Mouse (Mus musculus) right cerebral cortex, postnatal 25 days (tissue): ENCODE measurements around the gene Gm13288.
A peak's percentile ranks its signal among the peaks of the same experiment; 100 is the strongest.
"Not testable (repeated sequence)": the region's sequence is repeated elsewhere in the genome, so short reads cannot be mapped to it uniquely, and the experiment has no call there.

Experiments
- DNase-seq: peaks from one replicate; pipeline ENCODE4 v3.0.0; 2022

Gene Gm13288

DNA sequence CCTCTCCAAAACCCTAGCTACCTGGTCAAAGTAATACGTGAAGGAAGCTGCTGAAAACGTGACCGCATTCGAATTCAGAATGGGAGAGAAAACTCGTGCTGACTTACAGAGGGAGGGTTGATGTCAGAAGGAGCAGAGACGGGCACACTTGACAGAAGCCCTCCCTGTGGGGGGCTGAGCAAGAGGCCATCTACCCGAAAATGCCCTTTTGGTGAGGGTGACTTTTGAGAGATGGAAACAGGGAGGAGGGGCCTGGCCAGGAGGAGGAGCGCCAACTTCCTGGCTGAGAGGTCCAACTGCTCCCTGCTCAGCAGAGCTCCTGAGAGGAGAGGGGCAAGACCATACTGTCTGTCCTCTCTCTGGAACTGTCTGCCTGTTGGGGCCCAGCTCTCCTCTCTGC is at the start of gene Gm13288:
Gm13288 (plus strand) TSS at position 301 of the 400 bp plus-strand sequence.
- not testable (repeated sequence) for DNase-seq

DNA sequence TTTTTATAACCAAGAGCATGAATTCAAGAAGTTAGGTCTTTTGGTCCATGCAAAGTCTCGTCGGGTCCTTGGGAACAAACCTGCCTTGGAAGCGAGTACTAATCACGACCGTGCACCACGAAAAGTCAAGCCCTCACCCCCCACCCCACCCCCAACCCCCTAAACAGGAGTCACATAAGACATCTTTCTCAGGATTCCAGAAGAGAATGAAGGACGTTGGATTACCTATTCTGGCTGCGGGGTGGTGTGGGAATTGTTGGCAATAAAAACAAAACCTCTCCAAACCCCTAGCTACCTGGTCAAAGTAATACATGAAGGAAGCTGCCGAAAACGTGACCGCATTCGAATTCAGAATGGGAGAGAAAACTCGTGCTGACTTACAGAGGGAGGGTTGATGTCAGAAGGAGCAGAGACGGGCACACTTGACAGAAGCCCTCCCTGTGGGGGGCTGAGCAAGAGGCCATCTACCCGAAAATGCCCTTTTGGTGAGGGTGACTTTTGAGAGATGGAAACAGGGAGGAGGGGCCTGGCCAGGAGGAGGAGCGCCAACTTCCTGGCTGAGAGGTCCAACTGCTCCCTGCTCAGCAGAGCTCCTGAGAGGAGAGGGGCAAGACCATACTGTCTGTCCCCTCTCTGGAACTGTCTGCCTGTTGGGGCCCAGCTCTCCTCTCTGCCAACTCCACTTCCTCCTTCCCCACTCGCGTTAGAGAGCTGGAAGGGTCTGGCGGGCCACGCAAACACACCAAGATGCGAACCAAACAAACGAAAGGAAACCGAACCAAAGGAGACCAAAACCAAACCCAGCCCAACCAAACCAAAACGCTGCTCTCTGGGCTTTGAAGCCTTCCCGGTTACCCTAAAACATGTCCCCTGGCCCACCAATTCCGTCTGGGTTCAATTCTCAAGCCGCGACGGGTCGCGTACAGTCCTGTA is 48.5 kb upstream of the Gm13288 start:
- DNase-seq, result not testable (repeated sequence)

DNA sequence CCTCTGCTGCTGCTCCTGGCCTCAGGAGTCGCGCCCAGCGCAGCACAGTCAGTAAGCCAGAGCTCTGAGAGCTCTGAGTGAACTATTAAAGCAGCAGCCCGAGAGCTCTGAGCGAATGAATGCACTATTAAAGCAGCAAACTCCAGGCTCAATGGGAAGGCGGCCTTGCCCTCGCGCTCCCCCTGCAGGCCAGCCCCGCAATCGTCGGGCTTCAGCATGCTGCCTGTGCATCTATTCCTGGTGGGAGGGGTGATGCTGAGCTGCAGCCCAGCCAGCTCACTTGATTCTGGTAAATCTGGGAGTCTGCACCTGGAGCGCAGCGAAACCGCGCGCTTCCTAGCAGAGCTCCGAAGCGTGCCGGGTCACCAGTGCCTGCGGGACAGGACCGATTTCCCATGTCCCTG is 47.7 kb upstream of the Gm13288 start:
- peak; percentile 90 for DNase-seq

DNA sequence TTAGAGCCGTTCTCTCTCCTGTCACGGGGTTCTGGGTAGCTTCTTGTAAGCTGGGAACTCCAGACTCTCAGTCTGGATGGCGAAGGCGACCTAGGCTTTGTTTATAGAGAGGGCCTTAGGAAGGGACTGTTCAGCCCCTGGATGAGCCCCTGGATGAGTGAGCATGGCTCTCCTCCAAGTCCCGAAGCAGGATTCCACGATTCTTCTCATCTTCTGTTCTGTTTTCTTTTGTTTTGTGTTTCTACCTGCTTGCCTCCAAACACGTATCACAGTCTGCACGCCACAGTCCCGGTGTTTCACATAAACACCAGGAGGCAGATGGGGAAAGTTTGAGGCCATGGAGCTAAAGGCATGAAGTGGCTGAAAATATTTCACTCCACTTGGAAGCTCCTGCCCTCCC is 46.6 kb upstream of the Gm13288 start:
- not testable (repeated sequence) for DNase-seq

DNA sequence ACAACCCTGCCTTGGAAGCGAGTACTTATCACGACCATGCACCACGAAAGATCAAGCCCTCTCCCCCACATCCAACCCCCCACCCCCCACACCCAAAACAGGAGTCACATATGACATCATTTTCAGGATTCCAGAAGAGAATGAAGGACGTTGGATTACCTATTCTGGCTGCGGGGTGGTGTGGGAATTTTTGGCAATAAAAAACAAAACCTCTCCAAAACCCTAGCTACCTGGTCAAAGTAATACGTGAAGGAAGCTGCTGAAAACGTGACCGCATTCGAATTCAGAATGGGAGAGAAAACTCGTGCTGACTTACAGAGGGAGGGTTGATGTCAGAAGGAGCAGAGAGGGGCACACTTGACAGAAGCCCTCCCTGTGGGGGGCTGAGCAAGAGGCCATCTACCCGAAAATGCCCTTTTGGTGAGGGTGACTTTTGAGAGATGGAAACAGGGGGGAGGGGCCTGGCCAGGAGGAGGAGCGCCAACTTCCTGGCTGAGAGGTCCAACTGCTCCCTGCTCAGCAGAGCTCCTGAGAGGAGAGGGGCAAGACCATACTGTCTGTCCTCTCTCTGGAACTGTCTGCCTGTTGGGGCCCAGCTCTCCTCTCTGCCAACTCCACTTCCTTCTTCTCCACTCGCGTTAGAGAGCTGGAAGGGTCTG is 45.6 kb upstream of the Gm13288 start, which contains the start of gene Gm13283:
Gm13283 (plus strand) TSS at position 510 of the 659 bp plus-strand sequence.
- DNase-seq, result not testable (repeated sequence)

DNA sequence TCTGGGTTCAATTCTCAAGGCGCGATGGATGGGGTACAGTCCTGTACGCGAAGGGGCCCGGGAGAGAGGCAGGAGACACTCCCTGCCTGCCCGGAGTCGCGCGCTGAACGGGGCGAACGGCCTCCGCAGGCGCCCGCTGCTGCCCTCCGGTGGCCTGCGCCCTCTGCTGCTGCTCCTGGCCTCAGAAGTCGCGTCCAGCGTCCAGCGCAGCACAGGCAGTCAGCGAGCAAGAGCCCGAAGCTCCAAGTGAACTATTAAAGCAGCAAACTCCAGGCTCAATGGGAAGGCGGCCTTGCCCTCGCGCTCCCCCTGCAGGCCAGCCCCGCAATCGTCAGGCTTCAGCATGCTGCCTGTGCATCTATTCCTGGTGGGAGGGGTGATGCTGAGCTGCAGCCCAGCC is 44.9 kb upstream of the Gm13288 start:
- peak; percentile 37 for DNase-seq

DNA sequence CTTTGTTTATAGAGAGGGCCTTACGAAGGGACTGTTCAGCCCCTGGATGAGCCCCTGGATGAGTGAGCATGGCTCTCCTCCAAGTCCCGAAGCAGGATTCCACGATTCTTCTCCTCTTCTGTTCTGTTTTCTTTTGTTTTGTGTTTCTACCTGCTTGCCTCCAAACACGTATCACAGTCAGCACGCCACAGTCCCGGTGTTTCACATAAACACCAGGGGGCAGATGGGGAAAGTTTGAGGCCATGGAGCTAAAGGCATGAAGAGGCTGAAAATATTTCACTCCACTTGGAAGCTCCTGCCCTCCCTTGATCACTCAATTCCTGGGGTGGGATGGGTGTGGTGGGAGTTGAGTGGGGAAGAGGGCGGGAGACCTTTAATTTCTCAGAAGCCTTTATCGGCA is 43.6 kb upstream of the Gm13288 start:
- DNase-seq, result peak; percentile 63

DNA sequence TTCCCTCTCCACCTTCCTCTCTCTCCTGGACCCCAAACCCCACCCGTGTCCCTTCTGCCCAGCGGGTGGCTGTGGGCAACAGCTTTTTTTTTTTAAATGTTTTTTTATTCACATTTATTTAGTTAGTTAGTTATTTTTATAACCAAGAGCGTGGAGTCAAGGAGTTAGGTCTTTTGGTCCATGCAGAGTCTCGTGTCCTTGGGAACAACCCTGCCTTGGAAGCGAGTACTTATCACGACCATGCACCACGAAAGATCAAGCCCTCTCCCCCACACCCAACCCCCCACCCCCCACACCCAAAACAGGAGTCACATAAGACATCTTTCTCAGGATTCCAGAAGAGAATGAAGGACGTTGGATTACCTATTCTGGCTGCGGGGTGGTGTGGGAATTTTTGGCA is 43.0 kb upstream of the Gm13288 start:
- not testable (repeated sequence) for DNase-seq

DNA sequence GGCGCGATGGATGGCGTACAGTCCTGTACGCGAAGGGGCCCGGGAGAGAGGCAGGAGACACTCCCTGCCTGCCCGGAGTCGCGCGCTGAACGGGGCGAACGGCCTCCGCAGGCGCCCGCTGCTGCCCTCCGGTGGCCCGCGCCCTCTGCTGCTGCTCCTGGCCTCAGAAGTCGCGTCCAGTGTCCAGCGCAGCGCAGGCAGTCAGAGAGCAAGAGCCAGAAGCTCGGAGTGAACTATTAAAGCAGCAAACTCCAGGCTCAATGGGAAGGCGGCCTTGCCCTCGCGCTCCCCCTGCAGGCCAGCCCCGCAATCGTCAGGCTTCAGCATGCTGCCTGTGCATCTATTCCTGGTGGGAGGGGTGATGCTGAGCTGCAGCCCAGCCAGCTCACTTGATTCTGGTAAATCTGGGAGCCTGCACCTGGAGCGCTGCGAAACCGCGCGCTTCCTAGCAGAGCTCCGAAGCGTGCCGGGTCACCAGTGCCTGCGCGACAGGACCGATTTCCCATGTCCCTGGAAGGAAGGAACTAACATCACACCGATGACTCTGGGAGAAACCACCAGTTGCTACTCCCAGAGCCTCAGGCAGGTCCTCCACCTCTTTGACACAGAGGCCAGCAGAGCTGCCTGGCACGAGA is 41.8 kb upstream of the Gm13288 start:
- not testable (repeated sequence) for DNase-seq

DNA sequence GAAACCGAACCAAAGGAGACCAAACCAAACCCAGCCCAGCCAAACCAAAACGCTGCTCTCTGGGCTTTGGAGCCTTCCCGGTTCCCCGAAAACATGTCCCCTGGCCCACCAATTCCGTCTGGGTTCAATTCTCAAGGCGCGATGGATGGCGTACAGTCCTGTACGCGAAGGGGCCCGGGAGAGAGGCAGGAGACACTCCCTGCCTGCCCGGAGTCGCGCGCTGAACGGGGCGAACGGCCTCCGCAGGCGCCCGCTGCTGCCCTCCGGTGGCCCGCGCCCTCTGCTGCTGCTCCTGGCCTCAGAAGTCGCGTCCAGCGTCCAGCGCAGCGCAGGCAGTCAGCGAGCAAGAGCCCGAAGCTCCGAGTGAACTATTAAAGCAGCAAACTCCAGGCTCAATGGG is 31.8 kb upstream of the Gm13288 start, which contains the start of gene Gm13290:
Gm13290 (plus strand) TSS at position 301 of the 400 bp plus-strand sequence.
- DNase-seq, result not testable (repeated sequence)

DNA sequence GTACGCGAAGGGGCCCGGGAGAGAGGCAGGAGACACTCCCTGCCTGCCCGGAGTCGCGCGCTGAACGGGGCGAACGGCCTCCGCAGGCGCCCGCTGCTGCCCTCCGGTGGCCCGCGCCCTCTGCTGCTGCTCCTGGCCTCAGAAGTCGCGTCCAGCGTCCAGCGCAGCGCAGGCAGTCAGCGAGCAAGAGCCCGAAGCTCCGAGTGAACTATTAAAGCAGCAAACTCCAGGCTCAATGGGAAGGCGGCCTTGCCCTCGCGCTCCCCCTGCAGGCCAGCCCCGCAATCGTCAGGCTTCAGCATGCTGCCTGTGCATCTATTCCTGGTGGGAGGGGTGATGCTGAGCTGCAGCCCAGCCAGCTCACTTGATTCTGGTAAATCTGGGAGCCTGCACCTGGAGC is 28.7 kb upstream of the Gm13288 start, which contains the start of gene Gm13289:
Gm13289 (plus strand) TSS at position 301 of the 400 bp plus-strand sequence.
- DNase-seq, result not testable (repeated sequence)

DNA sequence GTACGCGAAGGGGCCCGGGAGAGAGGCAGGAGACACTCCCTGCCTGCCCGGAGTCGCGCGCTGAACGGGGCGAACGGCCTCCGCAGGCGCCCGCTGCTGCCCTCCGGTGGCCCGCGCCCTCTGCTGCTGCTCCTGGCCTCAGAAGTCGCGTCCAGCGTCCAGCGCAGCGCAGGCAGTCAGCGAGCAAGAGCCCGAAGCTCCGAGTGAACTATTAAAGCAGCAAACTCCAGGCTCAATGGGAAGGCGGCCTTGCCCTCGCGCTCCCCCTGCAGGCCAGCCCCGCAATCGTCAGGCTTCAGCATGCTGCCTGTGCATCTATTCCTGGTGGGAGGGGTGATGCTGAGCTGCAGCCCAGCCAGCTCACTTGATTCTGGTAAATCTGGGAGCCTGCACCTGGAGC is 25.8 kb upstream of the Gm13288 start, which contains the start of gene Gm13272:
Gm13272 (plus strand) TSS at position 301 of the 400 bp plus-strand sequence.
- not testable (repeated sequence) for DNase-seq

DNA sequence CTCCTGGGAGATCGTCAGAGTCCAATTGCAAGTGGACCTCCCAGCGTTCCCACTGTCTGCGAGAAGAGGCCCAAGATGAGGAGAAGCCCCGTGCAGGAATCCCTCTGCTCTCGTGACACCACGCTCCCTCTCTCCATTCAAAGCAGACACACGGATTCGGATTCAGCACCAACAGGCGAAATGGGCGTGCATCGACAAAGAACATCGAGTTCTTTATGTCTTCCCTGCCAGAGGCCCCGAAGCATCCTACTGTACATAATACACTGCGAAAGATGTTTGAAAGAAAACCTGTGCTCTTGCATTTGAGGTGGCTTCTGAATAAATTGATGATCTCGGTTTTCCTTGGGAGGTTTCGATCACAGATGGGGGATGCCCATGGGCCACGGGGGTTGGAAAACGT is 25.0 kb upstream of the Gm13288 start:
- not testable (repeated sequence) for DNase-seq

DNA sequence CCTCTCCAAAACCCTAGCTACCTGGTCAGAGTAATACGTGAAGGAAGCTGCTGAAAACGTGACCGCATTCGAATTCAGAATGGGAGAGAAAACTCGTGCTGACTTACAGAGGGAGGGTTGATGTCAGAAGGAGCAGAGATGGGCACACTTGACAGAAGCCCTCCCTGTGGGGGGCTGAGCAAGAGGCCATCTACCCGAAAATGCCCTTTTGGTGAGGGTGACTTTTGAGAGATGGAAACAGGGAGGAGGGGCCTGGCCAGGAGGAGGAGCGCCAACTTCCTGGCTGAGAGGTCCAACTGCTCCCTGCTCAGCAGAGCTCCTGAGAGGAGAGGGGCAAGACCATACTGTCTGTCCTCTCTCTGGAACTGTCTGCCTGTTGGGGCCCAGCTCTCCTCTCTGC is 23.5 kb upstream of the Gm13288 start, which contains the start of gene Ifnz:
Ifnz (plus strand) TSS at position 301 of the 400 bp plus-strand sequence.
- not testable (repeated sequence) for DNase-seq

DNA sequence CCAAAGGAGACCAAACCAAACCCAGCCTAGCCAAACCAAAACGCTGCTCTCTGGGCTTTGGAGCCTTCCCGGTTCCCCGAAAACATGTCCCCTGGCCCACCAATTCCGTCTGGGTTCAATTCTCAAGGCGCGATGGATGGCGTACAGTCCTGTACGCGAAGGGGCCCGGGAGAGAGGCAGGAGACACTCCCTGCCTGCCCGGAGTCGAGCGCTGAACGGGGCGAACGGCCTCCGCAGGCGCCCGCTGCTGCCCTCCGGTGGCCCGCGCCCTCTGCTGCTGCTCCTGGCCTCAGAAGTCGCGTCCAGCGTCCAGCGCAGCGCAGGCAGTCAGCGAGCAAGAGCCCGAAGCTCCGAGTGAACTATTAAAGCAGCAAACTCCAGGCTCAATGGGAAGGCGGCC is 23.0 kb upstream of the Gm13288 start:
- not testable (repeated sequence) for DNase-seq

DNA sequence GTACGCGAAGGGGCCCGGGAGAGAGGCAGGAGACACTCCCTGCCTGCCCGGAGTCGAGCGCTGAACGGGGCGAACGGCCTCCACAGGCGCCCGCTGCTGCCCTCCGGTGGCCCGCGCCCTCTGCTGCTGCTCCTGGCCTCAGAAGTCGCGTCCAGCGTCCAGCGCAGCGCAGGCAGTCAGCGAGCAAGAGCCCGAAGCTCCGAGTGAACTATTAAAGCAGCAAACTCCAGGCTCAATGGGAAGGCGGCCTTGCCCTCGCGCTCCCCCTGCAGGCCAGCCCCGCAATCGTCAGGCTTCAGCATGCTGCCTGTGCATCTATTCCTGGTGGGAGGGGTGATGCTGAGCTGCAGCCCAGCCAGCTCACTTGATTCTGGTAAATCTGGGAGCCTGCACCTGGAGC is 19.9 kb upstream of the Gm13288 start, which contains the start of gene Gm13276:
Gm13276 (plus strand) TSS at position 301 of the 400 bp plus-strand sequence.
- DNase-seq, result not testable (repeated sequence)

DNA sequence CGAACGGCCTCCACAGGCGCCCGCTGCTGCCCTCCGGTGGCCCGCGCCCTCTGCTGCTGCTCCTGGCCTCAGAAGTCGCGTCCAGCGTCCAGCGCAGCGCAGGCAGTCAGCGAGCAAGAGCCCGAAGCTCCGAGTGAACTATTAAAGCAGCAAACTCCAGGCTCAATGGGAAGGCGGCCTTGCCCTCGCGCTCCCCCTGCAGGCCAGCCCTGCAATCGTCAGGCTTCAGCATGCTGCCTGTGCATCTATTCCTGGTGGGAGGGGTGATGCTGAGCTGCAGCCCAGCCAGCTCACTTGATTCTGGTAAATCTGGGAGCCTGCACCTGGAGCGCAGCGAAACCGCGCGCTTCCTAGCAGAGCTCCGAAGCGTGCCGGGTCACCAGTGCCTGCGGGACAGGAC is 16.9 kb upstream of the Gm13288 start, which contains the start of gene Gm13277:
Gm13277 (plus strand) TSS at position 231 of the 400 bp plus-strand sequence.
- DNase-seq, result peak; percentile 56

DNA sequence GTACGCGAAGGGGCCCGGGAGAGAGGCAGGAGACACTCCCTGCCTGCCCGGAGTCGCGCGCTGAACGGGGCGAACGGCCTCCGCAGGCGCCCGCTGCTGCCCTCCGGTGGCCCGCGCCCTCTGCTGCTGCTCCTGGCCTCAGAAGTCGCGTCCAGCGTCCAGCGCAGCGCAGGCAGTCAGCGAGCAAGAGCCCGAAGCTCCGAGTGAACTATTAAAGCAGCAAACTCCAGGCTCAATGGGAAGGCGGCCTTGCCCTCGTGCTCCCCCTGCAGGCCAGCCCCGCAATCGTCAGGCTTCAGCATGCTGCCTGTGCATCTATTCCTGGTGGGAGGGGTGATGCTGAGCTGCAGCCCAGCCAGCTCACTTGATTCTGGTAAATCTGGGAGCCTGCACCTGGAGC is 14.1 kb upstream of the Gm13288 start, which contains the start of gene Gm13278:
Gm13278 (plus strand) TSS at position 301 of the 400 bp plus-strand sequence.
- DNase-seq, result not testable (repeated sequence)

DNA sequence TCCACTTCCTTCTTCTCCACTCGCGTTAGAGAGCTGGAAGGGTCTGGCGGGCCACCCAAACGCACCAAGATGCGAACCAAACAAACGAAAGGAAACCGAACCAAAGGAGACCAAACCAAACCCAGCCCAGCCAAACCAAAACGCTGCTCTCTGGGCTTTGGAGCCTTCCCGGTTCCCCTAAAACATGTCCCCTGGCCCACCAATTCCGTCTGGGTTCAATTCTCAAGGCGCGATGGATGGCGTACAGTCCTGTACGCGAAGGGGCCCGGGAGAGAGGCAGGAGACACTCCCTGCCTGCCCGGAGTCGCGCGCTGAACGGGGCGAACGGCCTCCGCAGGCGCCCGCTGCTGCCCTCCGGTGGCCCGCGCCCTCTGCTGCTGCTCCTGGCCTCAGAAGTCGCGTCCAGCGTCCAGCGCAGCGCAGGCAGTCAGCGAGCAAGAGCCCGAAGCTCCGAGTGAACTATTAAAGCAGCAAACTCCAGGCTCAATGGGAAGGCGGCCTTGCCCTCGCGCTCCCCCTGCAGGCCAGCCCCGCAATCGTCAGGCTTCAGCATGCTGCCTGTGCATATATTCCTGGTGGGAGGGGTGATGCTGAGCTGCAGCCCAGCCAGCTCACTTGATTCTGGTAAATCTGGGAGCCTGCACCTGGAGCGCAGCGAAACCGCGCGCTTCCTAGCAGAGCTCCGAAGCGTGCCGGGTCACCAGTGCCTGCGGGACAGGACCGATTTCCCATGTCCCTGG is 11.2 kb upstream of the Gm13288 start, which contains the start of gene Gm13275:
Gm13275 (plus strand) TSS at position 552 of the 740 bp plus-strand sequence.
- peak; percentile 61 for DNase-seq

DNA sequence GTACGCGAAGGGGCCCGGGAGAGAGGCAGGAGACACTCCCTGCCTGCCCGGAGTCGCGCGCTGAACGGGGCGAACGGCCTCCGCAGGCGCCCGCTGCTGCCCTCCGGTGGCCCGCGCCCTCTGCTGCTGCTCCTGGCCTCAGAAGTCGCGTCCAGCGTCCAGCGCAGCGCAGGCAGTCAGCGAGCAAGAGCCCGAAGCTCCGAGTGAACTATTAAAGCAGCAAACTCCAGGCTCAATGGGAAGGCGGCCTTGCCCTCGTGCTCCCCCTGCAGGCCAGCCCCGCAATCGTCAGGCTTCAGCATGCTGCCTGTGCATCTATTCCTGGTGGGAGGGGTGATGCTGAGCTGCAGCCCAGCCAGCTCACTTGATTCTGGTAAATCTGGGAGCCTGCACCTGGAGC is 8.2 kb upstream of the Gm13288 start, which contains the start of gene Gm13279:
Gm13279 (plus strand) TSS at position 301 of the 400 bp plus-strand sequence.
- DNase-seq, result not testable (repeated sequence)

DNA sequence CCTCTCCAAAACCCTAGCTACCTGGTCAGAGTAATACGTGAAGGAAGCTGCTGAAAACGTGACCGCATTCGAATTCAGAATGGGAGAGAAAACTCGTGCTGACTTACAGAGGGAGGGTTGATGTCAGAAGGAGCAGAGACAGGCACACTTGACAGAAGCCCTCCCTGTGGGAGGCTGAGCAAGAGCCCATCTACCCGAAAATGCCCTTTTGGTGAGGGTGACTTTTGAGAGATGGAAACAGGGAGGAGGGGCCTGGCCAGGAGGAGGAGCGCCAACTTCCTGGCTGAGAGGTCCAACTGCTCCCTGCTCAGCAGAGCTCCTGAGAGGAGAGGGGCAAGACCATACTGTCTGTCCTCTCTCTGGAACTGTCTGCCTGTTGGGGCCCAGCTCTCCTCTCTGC is 6.0 kb upstream of the Gm13288 start, which contains the start of gene Gm13285:
Gm13285 (plus strand) TSS at position 301 of the 400 bp plus-strand sequence.
- DNase-seq, result not testable (repeated sequence)
